Mouse (Mus musculus) forebrain, embryonic 16.5 days (tissue): ENCODE measurements around the gene Sipa1l3. TPM values are rescaled to one million over a fixed set of nuclear protein-coding genes. Genes with fewer than 3 reads are reported as not detected.

Source experiments
- polyA plus RNA-seq: library from polyadenylated mRNA; unstranded; fragments of >200 nt; fragmentation: Nextera tagmentation; extraction: Ambion mirVana; gene quantifications from 2 replicates; pipeline ENCODE4 v1.2.1, GENCODE M21; 2015

Sipa1l3 gene
- polyA plus RNA-seq, 1 experiment from 2014 or later, result 16.1 TPM

Other genes starting within 250 kb of the Sipa1l3 start
- 39.9 and 50.9 TPM in 2 replicates for gene Spint2, start 236.7 kb downstream of the Sipa1l3 start, polyA plus RNA-seq
- 4.3 and 6.1 TPM in 2 replicates for gene Ppp1r14a, start 229.3 kb downstream of the Sipa1l3 start, polyA plus RNA-seq
- 259 and 270 TPM in 2 replicates for gene Dpf1, start 214.7 kb downstream of the Sipa1l3 start, polyA plus RNA-seq
- gene Catsperg2, start 208.4 kb upstream of the Sipa1l3 start, polyA plus RNA-seq, result 0.34 and 0.35 TPM in 2 replicates
- gene Zfp84, start 249.9 kb upstream of the Sipa1l3 start, polyA plus RNA-seq, result 22.6 and 24.6 TPM in 2 replicates